Mouse (Mus musculus) stomach, embryonic 14.5 days (tissue): Measurements from ENCODE around the gene Hhatl. TPM values are rescaled to one million over a fixed set of nuclear protein-coding genes. Genes with fewer than 3 reads are reported as not detected.
A peak's percentile ranks its signal among the peaks of the same experiment; 100 is the strongest.

Source experiments
- ATAC-seq: fragments of 200-750 bp; cut with Nextera tagmentation; 2 replicates; pipeline ENCODE4 v1.8.0; 2017; ENCODE audit warnings: low read depth, moderate TSS enrichment; ENCODE audit not compliant: insufficient number of reproducible peaks, insufficient read depth, low FRiP score
- H3K27ac ChIP-seq: fragments of 300-500 bp; sonication (generic); 2 replicates; pipeline ENCODE4 v1.5.1; 2014; ENCODE audit warnings: mild to moderate bottlenecking, low read length, moderate library complexity, mixed read lengths
- H3K27me3 ChIP-seq: fragments of 300-500 bp; sonication (generic); 2 replicates; pipeline ENCODE4 v1.6.1; 2014; ENCODE audit warnings: low read length, control low read depth, mixed read lengths; ENCODE audit not compliant: control insufficient read depth, insufficient read depth
- H3K36me3 ChIP-seq: fragments of 300-500 bp; sonication (generic); 2 replicates; pipeline ENCODE4 v1.6.1; 2014; ENCODE audit warnings: mild to moderate bottlenecking, control low read depth, low read length, moderate library complexity, mixed read lengths; ENCODE audit not compliant: control insufficient read depth, insufficient read depth
- H3K4me1 ChIP-seq: fragments of 300-500 bp; sonication (generic); 2 replicates; pipeline ENCODE4 v1.6.1; 2014; ENCODE audit warnings: low read length, control low read depth, mixed read lengths; ENCODE audit not compliant: control insufficient read depth, insufficient read depth
- H3K4me2 ChIP-seq: fragments of 300-500 bp; sonication (generic); replicated peaks from 2 replicates; pipeline ENCODE4 v1.6.1; 2014; ENCODE audit warnings: low read depth, low read length, control low read depth
- H3K4me3 ChIP-seq: fragments of 300-500 bp; sonication (generic); 2 replicates; pipeline ENCODE4 v1.5.1; 2014; ENCODE audit warnings: low read depth, low read length, control low read depth
- H3K9ac ChIP-seq: fragments of 300-500 bp; sonication (generic); replicated peaks from 2 replicates; pipeline ENCODE4 v1.6.1; 2014; ENCODE audit warnings: low read depth, mild to moderate bottlenecking, control low read depth, low read length, moderate library complexity, mixed read lengths
- H3K9me3 ChIP-seq: fragments of 300-500 bp; sonication (generic); 2 replicates; pipeline ENCODE4 v1.6.1; 2016; ENCODE audit warnings: low read depth, low read length, control low read depth; ENCODE audit not compliant: control insufficient read depth
- WGBS: fragments of 180-500 bp; shearing (Covaris S2); extraction: QIAGEN DNeasy Blood & Tissue Kit; methylation state at CpG from one replicate; pipeline ENCODE4 v1.1.7; 2014; 5-methylcytosine and 5-hydroxymethylcytosine counted together
- polyA plus RNA-seq: library from polyadenylated mRNA; unstranded; fragments of >200 nt; fragmentation: Nextera tagmentation; extraction: Ambion mirVana; gene quantifications from 2 replicates; pipeline ENCODE4 v1.2.1, GENCODE M21; 2014

The Hhatl gene
- polyA plus RNA-seq, 1 experiment from 2014 or later = 1.1 TPM

DNA sequence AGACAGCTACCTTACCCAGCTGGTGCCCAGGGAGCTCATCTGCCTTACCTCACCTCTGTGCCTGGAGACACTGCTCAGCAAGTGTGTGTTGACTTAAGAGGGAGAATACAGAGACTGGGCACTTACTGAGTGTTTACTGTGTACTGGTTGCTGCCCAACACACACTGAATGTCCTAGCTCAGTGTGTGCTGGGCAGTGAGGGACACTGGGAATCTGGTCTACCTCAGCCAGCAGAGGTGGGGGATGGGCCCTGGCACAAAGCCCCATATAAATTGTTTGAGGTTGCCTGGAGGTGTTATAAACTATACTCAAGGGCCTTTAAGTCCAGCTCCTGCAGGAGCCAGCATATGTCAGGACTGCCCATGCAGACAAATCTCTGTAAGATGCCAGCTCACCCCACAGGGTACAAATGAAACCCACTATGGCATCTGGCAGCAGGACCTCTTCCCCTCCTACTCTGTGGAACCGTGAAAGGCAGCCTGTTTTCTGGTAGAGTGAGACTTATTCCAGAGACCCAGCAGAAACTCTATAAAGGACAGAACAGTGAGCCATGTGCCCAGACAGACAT, 2.7 kb upstream of the Hhatl start:
- Histone ChIP-seq H3K36me3 (no peaks in the 10 kb centered on the region), H3K9me3 (no peaks in the 10 kb centered on the region), H3K4me1 (no peaks in the 10 kb centered on the region; the same call in 1 of the 2 replicates), H3K27me3 (no peaks in the 10 kb centered on the region), H3K27ac (no peak overlapping the region), H3K4me3 (no peak overlapping the region), H3K9ac (no peak overlapping the region), H3K4me2 (no peak overlapping the region)
- WGBS = 60% methylated on average over 1 of the region's 1 CpGs
- ATAC-seq = no peak

DNA sequence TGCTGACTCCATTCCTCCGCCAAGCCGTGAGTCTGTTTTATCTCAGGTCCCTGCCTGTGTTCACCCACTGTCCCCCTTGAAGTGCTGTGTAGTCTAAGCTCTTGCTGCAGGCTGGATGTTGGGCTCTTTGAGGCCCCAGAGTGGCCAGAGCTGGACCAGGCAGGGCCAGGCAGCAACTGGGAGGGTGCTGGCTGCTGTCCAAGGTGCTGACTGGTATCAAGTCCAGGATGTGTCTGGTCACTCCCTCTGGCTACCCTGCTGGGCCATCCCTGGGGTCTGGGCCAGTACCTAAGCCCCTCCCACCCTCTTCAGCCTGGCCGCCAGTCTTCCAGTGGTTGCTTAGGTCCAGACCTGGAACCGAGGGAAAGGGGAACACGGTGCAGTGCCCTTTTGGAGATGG, 1.1 kb downstream of the Hhatl start:
- Histone ChIP-seq H3K9me3 (no peaks in the 10 kb centered on the region), H3K27me3 (no peaks in the 10 kb centered on the region), H3K4me1 (no peaks in the 10 kb centered on the region; the same call in 1 of the 2 replicates), H3K27ac (no peak overlapping the region), H3K36me3 (no peaks in the 10 kb centered on the region), H3K4me3 (no peak overlapping the region), H3K9ac (no peak overlapping the region), H3K4me2 (no peak overlapping the region)
- 0 out of 2 replicates have a peak, but pooled peaks have one; percentile 38 for ATAC-seq
- WGBS = 9% methylated on average over 5 of the region's 5 CpGs

DNA sequence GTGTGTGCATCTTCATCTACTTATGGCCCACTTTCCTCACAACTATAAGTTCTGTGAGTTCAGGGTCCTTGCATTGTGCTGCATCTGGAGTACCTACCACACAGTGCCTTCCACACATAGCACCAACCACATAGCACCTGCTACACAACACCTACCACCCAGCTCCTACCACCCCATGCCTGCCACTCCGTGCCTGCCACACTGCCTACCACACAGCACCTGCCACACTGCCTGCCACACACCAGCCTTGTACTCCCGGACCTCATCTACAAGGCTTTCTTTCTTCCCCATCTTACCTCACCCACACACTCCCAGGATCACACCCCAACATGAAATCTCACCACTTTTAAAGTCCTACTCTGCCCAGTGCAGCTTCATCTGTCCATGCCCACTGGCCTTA, 5.9 kb downstream of the Hhatl start:
- ATAC-seq = no peak
- H3K4me2 ChIP-seq = no peak overlapping the region
- 82% methylated on average over 2 of the region's 2 CpGs for WGBS

DNA sequence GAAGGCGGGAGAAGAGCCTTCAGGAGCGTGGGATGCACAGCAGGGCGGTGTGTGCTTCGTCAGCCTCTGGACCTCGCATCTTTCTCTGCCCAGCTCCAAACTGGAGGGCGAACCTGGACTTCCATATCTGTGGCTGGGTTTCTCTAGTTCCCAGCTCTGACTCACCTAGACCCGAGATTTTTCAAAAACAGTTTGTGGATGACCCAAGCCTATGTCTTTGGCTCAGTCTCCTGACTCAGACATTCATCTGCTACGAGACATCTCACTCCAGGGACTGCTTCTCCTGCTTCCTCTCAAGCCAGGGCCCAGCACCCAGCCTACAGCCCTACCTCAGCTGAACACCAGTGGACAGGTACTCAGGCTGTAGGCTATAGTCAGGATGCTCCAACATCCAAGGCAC, 7.0 kb downstream of the Hhatl start:
- Histone ChIP-seq H3K36me3 (no peaks in the 10 kb centered on the region), H3K9ac (no peak overlapping the region), H3K4me1 (no peaks in the 10 kb centered on the region), H3K4me3 (no peak overlapping the region), H3K27ac (no peak overlapping the region), H3K4me2 (no peak overlapping the region), H3K27me3 (no peaks in the 10 kb centered on the region), H3K9me3 (no peaks in the 10 kb centered on the region)
- no peak for ATAC-seq
- 76% methylated on average over 8 of the region's 8 CpGs for WGBS

More for the DNA sequence above, 5.9 kb downstream of the Hhatl start:
- H3K27ac ChIP-seq = no peak overlapping the region
- no peak overlapping the region for H3K4me3 ChIP-seq
- H3K9me3 ChIP-seq = no peaks in the 10 kb centered on the region
- no peaks in the 10 kb centered on the region for H3K36me3 ChIP-seq
- no peak overlapping the region for H3K9ac ChIP-seq
- H3K4me1 ChIP-seq = no peaks in the 10 kb centered on the region
- H3K27me3 ChIP-seq = no peaks in the 10 kb centered on the region

DNA sequence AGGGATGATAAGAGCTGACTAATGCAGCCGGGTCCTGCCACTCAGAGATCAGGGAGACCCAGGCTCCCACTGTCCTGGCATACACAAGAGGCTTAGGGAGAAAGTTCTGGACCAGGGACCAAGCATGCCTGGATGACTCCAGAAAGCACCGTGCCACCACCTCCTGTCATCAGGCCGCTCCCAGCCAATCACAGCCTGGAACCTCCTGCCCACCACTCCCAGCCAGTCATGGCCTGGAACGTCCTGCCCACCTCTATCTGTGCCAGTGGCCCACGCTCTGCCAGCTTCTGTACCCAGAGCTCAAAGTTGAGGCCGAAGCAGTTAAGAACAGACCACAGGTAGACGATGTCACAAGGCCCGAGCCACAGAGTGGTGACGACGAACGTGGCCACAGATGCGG, 7.5 kb downstream of the Hhatl start:
- Histone ChIP-seq H3K27me3 (no peaks in the 10 kb centered on the region), H3K9ac (no peak overlapping the region), H3K27ac (no peak overlapping the region), H3K9me3 (no peaks in the 10 kb centered on the region), H3K36me3 (no peaks in the 10 kb centered on the region), H3K4me1 (no peaks in the 10 kb centered on the region), H3K4me3 (no peak overlapping the region), H3K4me2 (no peak overlapping the region)
- no peak for ATAC-seq
- WGBS = 86% methylated on average over 12 of the region's 12 CpGs

DNA sequence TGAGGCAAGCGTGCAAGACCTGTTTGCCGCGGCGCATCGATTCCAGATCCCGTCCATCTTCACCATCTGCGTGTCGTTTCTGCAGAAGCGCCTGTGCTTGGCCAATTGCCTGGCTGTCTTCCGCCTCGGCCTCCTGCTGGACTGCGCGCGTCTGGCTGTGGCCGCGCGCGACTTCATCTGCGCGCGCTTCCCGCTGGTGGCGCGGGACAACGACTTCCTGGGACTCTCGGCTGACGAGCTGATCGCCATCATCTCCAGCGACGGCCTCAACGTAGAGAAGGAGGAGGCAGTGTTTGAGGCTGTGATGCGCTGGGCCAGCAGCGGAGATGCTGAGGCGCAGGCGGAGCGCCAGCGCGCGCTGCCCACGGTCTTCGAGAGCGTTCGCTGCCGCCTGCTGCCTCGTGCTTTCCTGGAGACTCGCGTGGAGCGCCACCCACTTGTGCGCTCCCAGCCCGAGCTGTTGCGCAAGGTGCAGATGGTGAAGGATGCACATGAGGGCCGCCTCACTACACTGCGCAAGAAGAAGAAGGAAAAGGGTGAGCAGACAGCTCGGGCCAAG, 14.2 kb downstream of the Hhatl start:
- Histone ChIP-seq H3K27me3 (peaks cover 21% of the 10 kb centered on the region), H3K27ac (no peak overlapping the region), H3K9ac (0 out of 2 replicates have a peak overlapping the region, but pooled peaks have one; percentile 6), H3K4me2 (peak overlapping the region; percentile 54), H3K4me3 (peak overlapping the region; percentile 29), H3K9me3 (no peaks in the 10 kb centered on the region), H3K4me1 (peaks cover 6% of the 10 kb centered on the region; the same call in 1 of the 2 replicates), H3K36me3 (no peaks in the 10 kb centered on the region)
- WGBS = 14% methylated on average over 53 of the region's 54 CpGs
- no peak; the same call in 1 of the 2 replicates for ATAC-seq

DNA sequence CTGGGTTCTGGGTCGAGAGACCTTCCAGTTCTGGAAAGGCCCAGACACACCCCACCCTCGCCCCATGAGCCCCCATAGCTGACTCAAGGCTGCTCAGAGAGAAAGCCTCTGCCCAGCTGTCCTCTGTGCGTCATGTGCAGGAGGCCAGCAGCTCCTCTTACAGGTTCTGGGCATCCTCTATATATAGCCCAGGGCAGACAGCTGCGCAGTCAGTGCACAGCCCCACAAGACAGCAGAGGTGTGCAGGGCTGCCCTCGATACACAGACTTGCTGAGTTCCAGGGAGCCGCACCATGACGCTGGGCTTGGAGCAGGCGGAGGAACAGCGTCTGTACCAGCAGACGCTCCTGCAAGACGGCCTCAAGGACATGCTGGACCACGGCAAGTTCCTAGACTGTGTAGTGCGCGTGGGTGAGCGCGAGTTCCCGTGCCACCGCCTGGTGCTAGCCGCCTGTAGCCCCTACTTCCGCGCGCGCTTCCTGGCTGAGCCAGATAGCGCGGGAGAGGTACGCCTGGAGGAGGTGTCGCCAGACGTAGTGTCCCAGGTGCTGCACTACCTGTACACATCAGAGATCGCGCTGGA, 14.7 kb downstream of the Hhatl start, which contains the start of gene Klhl40:
Klhl40 (plus strand) TSS at position 124 of the 582 bp plus-strand sequence.
- no peaks in the 10 kb centered on the region for H3K36me3 ChIP-seq
- peaks cover 21% of the 10 kb centered on the region for H3K27me3 ChIP-seq
- H3K4me3 ChIP-seq = peak within 1 kb of the TSS; percentile 29
- H3K9ac ChIP-seq = 0 out of 2 replicates have a peak within 1 kb of the TSS, but pooled peaks have one; percentile 6
- H3K4me1 ChIP-seq = peaks cover 6% of the 10 kb centered on the region; the same call in 1 of the 2 replicates
- no peak for ATAC-seq
- no peak within 1 kb of the TSS for H3K27ac ChIP-seq
- H3K9me3 ChIP-seq = no peaks in the 10 kb centered on the region
- WGBS = 16% methylated on average over 30 of the region's 30 CpGs
- H3K4me2 ChIP-seq = peak within 1 kb of the TSS; percentile 54

DNA sequence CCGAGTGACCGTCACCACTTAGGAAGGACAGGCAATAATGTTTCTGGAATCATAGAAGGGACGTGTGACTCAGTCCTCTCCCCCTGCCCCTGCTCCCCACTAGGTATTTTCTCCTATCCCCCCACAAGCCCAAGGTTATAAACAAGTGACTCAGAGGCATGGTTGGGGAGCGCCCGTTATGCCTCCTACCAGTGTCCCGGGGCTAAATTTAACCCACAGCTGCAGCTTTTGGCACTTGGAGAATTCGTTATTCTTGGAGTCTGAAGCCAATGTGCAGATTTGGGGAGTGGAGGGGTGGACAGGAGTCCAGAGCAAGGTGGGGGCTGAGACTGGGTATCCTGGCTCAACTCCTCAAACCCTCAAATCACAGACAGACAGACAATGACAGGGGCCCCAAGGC, 15.8 kb downstream of the Hhatl start:
- no peak overlapping the region for H3K27ac ChIP-seq
- no peak for ATAC-seq
- H3K9ac ChIP-seq = no peak overlapping the region
- no peak overlapping the region for H3K4me3 ChIP-seq
- peaks cover 6% of the 10 kb centered on the region; the same call in 1 of the 2 replicates for H3K4me1 ChIP-seq
- 79% methylated on average over 7 of the region's 7 CpGs for WGBS
- peaks cover 21% of the 10 kb centered on the region for H3K27me3 ChIP-seq
- no peaks in the 10 kb centered on the region for H3K36me3 ChIP-seq
- no peaks in the 10 kb centered on the region for H3K9me3 ChIP-seq
- H3K4me2 ChIP-seq = no peak overlapping the region
